Mouse (Mus musculus) spleen, adult 2 months (tissue): ENCODE measurements around the gene Crybb2. TPM values are rescaled to one million over a fixed set of nuclear protein-coding genes. Genes with fewer than 3 reads are reported as not detected.
"Not testable (repeated sequence)": the region's sequence is repeated elsewhere in the genome, so short reads cannot be mapped to it uniquely, and the experiment has no call there.

Source experiments
- DNase-seq, 2 experiments: peaks; one replicate each; pipeline versions ENCODE4 v3.0.0 to v3.0.0-alpha.2; 2012 to 2021; ENCODE audit warnings: low spot score in 2 of 2, low read depth in 1 of 2
- H3K27ac ChIP-seq: fragments of 200-500 bp; 2 replicates; pipeline ENCODE4 v1.5.1; 2012; ENCODE audit warnings: low read length, inconsistent platforms; ENCODE audit not compliant: insufficient read depth
- H3K27me3 ChIP-seq: fragments of 200-500 bp; 2 replicates; pipeline ENCODE4 v1.6.1; 2012; ENCODE audit warnings: mild to moderate bottlenecking, moderate library complexity, low read length, inconsistent platforms; ENCODE audit not compliant: control insufficient read depth, insufficient read depth
- H3K36me3 ChIP-seq: fragments of 200-500 bp; 2 replicates; pipeline ENCODE4 v1.6.1; 2012; ENCODE audit warnings: mild to moderate bottlenecking, low read length, inconsistent platforms; ENCODE audit not compliant: control insufficient read depth, insufficient read depth
- H3K4me1 ChIP-seq: fragments of 200-500 bp; 2 replicates; pipeline ENCODE4 v1.6.1; 2011; ENCODE audit warnings: inconsistent platforms; ENCODE audit not compliant: control insufficient read depth, insufficient read depth, insufficient read length
- H3K4me3 ChIP-seq: fragments of 200-500 bp; 2 replicates; pipeline ENCODE4 v1.5.1; 2011; ENCODE audit warnings: mild to moderate bottlenecking, inconsistent platforms; ENCODE audit not compliant: insufficient read depth, insufficient read length; ENCODE audit errors: extremely low read depth
- CTCF ChIP-seq: fragments of 200-500 bp; IDR thresholded peaks from 2 replicates; pipeline ENCODE4 v1.5.1; 2011; ENCODE audit warnings: mild to moderate bottlenecking, inconsistent platforms; ENCODE audit not compliant: insufficient read depth, insufficient read length, insufficient replicate concordance; ENCODE audit errors: extremely low read depth
- POLR2A ChIP-seq: fragments of 200-500 bp; IDR thresholded peaks from 2 replicates; pipeline ENCODE4 v1.6.1; 2011; ENCODE audit warnings: low read depth, low read length, inconsistent platforms
- WGBS: fragments of 180-500 bp; shearing (Covaris S2); methylation state at CpG from one replicate; pipeline ENCODE4 v1.1.7; 2018; 5-methylcytosine and 5-hydroxymethylcytosine counted together
- polyA plus RNA-seq: library from polyadenylated mRNA; depleted of rRNA; stranded (reverse); fragments of >200 nt; gene quantifications from 2 replicates; pipeline ENCODE4 v1.2.3, GENCODE M21; 2012

Gene Crybb2
- polyA plus RNA-seq, 1 experiment, result not detected

GRCm38 (mm10) chr5:113111336-113111735, 41.4 kb upstream of the Crybb2 start:
- H3K27ac ChIP-seq, result no peak overlapping the region
- H3K4me3 ChIP-seq, result no peak overlapping the region
- H3K4me1 ChIP-seq, result peaks cover 15% of the 10 kb centered on the region; the same call in 1 of the 2 replicates
- TF ChIP-seq POLR2A, result no peak
- TF ChIP-seq CTCF, result no peak
- WGBS, result 13% methylated on average over 4 of the region's 4 CpGs
- no peak for DNase-seq
- no peaks in the 10 kb centered on the region for H3K27me3 ChIP-seq
- no peaks in the 10 kb centered on the region for H3K36me3 ChIP-seq

- Histone ChIP-seq H3K27me3 (no peaks in the 10 kb centered on the region), H3K36me3 (no peaks in the 10 kb centered on the region), H3K4me1 (peaks cover 15% of the 10 kb centered on the region; the same call in 1 of the 2 replicates), H3K4me3 (no peak overlapping the region), H3K27ac (no peak overlapping the region)
- DNase-seq, result no peak
- TF ChIP-seq POLR2A (no peak), CTCF (no peak)
- WGBS, result 25% methylated on average over 1 of the region's 1 CpGs
Measured at GRCm38 (mm10) chr5:113110929-113111328, 41.0 kb upstream of the Crybb2 start.

- H3K4me3 ChIP-seq, H3K27me3 ChIP-seq, DNase-seq, H3K36me3 ChIP-seq, H3K27ac ChIP-seq: not testable (repeated sequence)
- H3K4me1 ChIP-seq, result peaks cover 11% of the 10 kb centered on the region; the same call in 1 of the 2 replicates
- WGBS, result 84% methylated on average over 2 of the region's 2 CpGs
Measured at GRCm38 (mm10) chr5:113109651-113110050, 39.7 kb upstream of the Crybb2 start.

- Histone ChIP-seq H3K27me3 (no peaks in the 10 kb centered on the region), H3K36me3 (no peaks in the 10 kb centered on the region), H3K27ac (no peak overlapping the region), H3K4me1 (peaks cover 5% of the 10 kb centered on the region; the same call in 1 of the 2 replicates), H3K4me3 (no peak overlapping the region)
- WGBS, result 85% methylated on average over 11 of the region's 11 CpGs
- no peak for DNase-seq
- TF ChIP-seq POLR2A, result no peak
- TF ChIP-seq CTCF, result no peak
Measured at GRCm38 (mm10) chr5:113108165-113108764, 38.3 kb upstream of the Crybb2 start.

- TF ChIP-seq POLR2A, result no peak
- no peak for TF ChIP-seq CTCF
- no peak overlapping the region for H3K27ac ChIP-seq
- WGBS, result 93% methylated on average over 3 of the region's 3 CpGs
- H3K36me3 ChIP-seq, result no peaks in the 10 kb centered on the region
- DNase-seq, result no peak
- H3K4me3 ChIP-seq, result no peak overlapping the region
- H3K27me3 ChIP-seq, result no peaks in the 10 kb centered on the region
- H3K4me1 ChIP-seq, result peaks cover 5% of the 10 kb centered on the region; the same call in 1 of the 2 replicates
Measured at GRCm38 (mm10) chr5:113107709-113108108, 37.8 kb upstream of the Crybb2 start.

- Histone ChIP-seq H3K27ac (no peak overlapping the region), H3K36me3 (no peaks in the 10 kb centered on the region), H3K4me1 (peaks cover 5% of the 10 kb centered on the region; the same call in 1 of the 2 replicates), H3K4me3 (no peak overlapping the region), H3K27me3 (no peaks in the 10 kb centered on the region)
- TF ChIP-seq CTCF (no peak), POLR2A (no peak)
- no peak for DNase-seq
- WGBS, result 87% methylated on average over 7 of the region's 7 CpGs
Measured at GRCm38 (mm10) chr5:113106594-113106993, 36.7 kb upstream of the Crybb2 start.

- Histone ChIP-seq H3K27me3 (no peaks in the 10 kb centered on the region), H3K4me1 (no peaks in the 10 kb centered on the region), H3K27ac (no peak overlapping the region), H3K4me3 (no peak overlapping the region), H3K36me3 (no peaks in the 10 kb centered on the region)
- 89% methylated on average over 4 of the region's 4 CpGs for whole genome bisulfite sequencing
- no peak for TF ChIP-seq POLR2A
- no peak for TF ChIP-seq CTCF
- no peak for DNase-seq
Measured at GRCm38 (mm10) chr5:113105481-113105880, 35.6 kb upstream of the Crybb2 start.
